Mouse (Mus musculus) erythroblast, embryonic 14.5 days (primary cell): ENCODE data around the gene Spocd1. TPM values are rescaled to one million over a fixed set of nuclear protein-coding genes. Genes with fewer than 3 reads are reported as not detected.

Experiments used
- H3K27me3 ChIP-seq: 2 replicates; pipeline ENCODE4 v1.6.1; 2012; ENCODE audit warnings: inconsistent platforms; ENCODE audit not compliant: control insufficient read depth
- H3K36me3 ChIP-seq: 2 replicates; pipeline ENCODE4 v1.6.1; 2012; ENCODE audit warnings: mild to moderate bottlenecking, inconsistent platforms; ENCODE audit not compliant: control insufficient read depth
- H3K4me1 ChIP-seq: 2 replicates; pipeline ENCODE4 v1.6.1; 2012; ENCODE audit warnings: inconsistent platforms; ENCODE audit not compliant: control insufficient read depth
- H3K4me3 ChIP-seq: replicated peaks from 2 replicates; pipeline ENCODE3; 2012; ENCODE audit warnings: moderate library complexity, mild to moderate bottlenecking, inconsistent platforms
- H3K9me3 ChIP-seq: 2 replicates; pipeline ENCODE4 v1.6.1; 2012; ENCODE audit warnings: low read length, inconsistent platforms, mixed read lengths; ENCODE audit not compliant: control insufficient read depth
- GATA1 ChIP-seq: IDR thresholded peaks from 2 replicates; pipeline ENCODE4 v1.6.1; 2012; ENCODE audit warnings: low read length, inconsistent platforms, mixed read lengths
- TAL1 ChIP-seq: IDR thresholded peaks from 3 replicates; pipeline ENCODE4 v1.6.1; 2012; ENCODE audit warnings: low read length, inconsistent platforms, mixed read lengths
- polyA plus RNA-seq: library from polyadenylated mRNA; stranded (reverse); fragments of >175 nt; gene quantifications from 2 replicates; pipeline ENCODE4 v1.2.3, GENCODE M21; 2012

The Spocd1 gene
- polyA plus RNA-seq, 1 experiment: not detected

GRCm38 (mm10) chr4:129987825-129988504, 58.9 kb downstream of the Spocd1 start:
- no peaks in the 10 kb centered on the region for H3K4me1 ChIP-seq
- TF ChIP-seq GATA1 (no peak), TAL1 (no peak)
- peaks cover 75% of the 10 kb centered on the region for H3K27me3 ChIP-seq
- H3K36me3 ChIP-seq: no peaks in the 10 kb centered on the region
- no peak overlapping the region for H3K4me3 ChIP-seq
- peaks cover 4% of the 10 kb centered on the region; the same call in 1 of the 2 replicates for H3K9me3 ChIP-seq

DNA sequence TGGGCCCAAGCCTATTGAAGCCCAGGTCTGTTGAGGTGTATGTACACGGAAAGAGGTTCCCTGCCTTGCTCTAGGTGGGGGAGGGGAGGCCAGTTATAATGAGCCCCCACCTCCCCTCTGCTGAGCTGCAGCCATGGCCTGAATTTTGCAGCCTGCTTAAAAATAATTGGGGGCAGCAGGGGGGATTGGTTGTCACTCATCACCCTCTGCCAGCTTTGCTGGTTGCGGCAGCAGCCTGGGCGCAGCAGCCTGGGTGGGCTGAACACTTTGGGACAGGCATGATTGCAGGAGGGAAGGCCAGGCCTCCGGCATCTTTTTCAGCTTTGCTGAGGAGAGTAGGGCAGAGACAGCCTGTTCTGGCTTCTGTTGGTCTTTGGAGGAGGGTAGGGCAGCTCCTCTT, 60.9 kb downstream of the Spocd1 start:
- TF ChIP-seq TAL1: no peak
- TF ChIP-seq GATA1: no peak
- Histone ChIP-seq H3K36me3 (no peaks in the 10 kb centered on the region), H3K4me1 (no peaks in the 10 kb centered on the region), H3K27me3 (peaks cover 55% of the 10 kb centered on the region), H3K9me3 (0 out of 2 replicates have a peak, but pooled peaks cover 2% of the 10 kb centered on the region), H3K4me3 (no peak overlapping the region)

GRCm38 (mm10) chr4:129992720-129993119, 63.7 kb downstream of the Spocd1 start:
- H3K27me3 ChIP-seq: peaks cover 34% of the 10 kb centered on the region
- no peak overlapping the region for H3K4me3 ChIP-seq
- TF ChIP-seq TAL1 (no peak), GATA1 (no peak)
- H3K4me1 ChIP-seq: no peaks in the 10 kb centered on the region
- H3K9me3 ChIP-seq: no peaks in the 10 kb centered on the region
- no peaks in the 10 kb centered on the region for H3K36me3 ChIP-seq

DNA sequence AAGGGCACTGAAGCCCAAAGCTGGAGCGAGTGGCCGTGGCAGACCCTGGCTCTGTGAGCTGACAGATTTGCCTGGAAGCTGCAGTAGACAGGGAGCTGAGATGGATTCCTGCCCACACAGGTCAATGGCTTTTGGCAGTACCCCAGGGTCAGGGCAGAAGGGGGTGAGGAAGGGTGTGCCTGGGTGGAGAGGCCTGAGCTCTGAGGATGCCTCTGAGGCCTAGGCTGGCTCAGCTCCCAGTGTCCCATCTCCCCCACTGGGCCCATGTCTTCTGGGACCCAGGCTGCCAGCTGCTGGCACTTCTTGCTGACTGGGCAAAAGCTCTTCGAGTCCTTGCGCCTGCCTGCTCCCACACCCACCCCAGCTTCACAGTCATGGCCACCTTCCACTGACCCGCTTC, 64.2 kb downstream of the Spocd1 start:
- H3K4me3 ChIP-seq: no peak overlapping the region
- H3K27me3 ChIP-seq: peaks cover 33% of the 10 kb centered on the region
- H3K4me1 ChIP-seq: no peaks in the 10 kb centered on the region
- H3K36me3 ChIP-seq: no peaks in the 10 kb centered on the region
- TF ChIP-seq GATA1 (no peak), TAL1 (no peak)
- no peaks in the 10 kb centered on the region for H3K9me3 ChIP-seq

- Histone ChIP-seq H3K36me3 (no peaks in the 10 kb centered on the region), H3K4me3 (no peak overlapping the region), H3K9me3 (no peaks in the 10 kb centered on the region), H3K27me3 (peaks cover 30% of the 10 kb centered on the region), H3K4me1 (no peaks in the 10 kb centered on the region)
- TF ChIP-seq TAL1: no peak
- no peak for TF ChIP-seq GATA1
These were observed 65.1 kb downstream of the Spocd1 start for GRCm38 (mm10) chr4:129993944-129994695.

DNA sequence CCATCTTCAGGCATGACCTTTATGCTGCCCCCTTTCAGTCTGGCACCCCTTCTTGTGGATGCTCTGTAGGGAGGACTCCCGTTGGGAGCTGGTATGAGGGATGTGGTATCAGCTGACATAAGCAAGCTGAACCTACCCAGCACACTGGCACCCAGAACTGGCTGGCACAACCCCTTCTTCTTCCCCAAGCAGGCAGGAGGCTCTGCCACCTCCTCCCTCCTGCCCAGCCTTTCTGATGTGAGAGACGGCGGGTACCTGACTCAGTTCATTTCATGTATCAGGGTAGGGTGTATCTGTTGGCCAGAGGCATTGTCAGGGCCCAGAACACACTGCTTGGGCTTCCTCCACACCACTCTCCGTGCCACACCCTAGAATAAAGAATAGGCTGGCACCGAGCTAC, 65.7 kb downstream of the Spocd1 start:
- peaks cover 26% of the 10 kb centered on the region for H3K27me3 ChIP-seq
- no peaks in the 10 kb centered on the region for H3K36me3 ChIP-seq
- no peaks in the 10 kb centered on the region for H3K9me3 ChIP-seq

DNA sequence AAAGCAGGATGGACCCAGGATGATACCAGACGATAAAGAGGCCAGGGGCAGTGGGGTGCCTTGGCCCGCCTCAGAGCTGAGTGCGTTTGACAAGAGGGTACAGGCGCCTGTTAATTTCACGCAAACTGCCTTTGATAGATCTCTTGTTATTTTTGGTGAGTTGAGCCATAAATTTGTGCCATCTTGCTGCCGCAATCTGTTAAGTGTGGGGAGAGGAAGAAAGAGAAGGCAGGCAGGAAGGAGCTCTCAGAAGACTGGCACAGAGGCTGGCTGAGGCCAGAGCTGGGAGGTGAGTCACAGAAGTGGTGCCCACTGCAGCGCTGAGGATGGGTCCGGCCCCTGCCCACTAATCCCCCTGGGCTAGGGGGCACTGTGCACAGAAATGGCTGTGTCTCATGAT, 66.2 kb downstream of the Spocd1 start:
- TF ChIP-seq TAL1 (no peak), GATA1 (no peak)
- Histone ChIP-seq H3K4me1 (no peaks in the 10 kb centered on the region), H3K27me3 (peaks cover 22% of the 10 kb centered on the region), H3K4me3 (no peak overlapping the region), H3K36me3 (no peaks in the 10 kb centered on the region), H3K9me3 (no peaks in the 10 kb centered on the region)

More for the DNA sequence above, 65.7 kb downstream of the Spocd1 start:
- no peak overlapping the region for H3K4me3 ChIP-seq
- H3K4me1 ChIP-seq: no peaks in the 10 kb centered on the region
- TF ChIP-seq GATA1 (no peak), TAL1 (no peak)

- H3K4me1 ChIP-seq: no peaks in the 10 kb centered on the region
- H3K27me3 ChIP-seq: peaks cover 22% of the 10 kb centered on the region
- no peaks in the 10 kb centered on the region for H3K9me3 ChIP-seq
- TF ChIP-seq GATA1 (no peak), TAL1 (no peak)
- no peak overlapping the region for H3K4me3 ChIP-seq
- H3K36me3 ChIP-seq: no peaks in the 10 kb centered on the region
These were observed 67.0 kb downstream of the Spocd1 start for GRCm38 (mm10) chr4:129996015-129996414.

- peaks cover 17% of the 10 kb centered on the region for H3K27me3 ChIP-seq
These were observed 69.1 kb downstream of the Spocd1 start for GRCm38 (mm10) chr4:129998124-129998523.

More at GRCm38 (mm10) chr4:129998124-129998523, 69.1 kb downstream of the Spocd1 start:
- Histone ChIP-seq H3K9me3 (no peaks in the 10 kb centered on the region), H3K4me3 (no peak overlapping the region), H3K36me3 (no peaks in the 10 kb centered on the region), H3K4me1 (no peaks in the 10 kb centered on the region)
- TF ChIP-seq TAL1 (no peak), GATA1 (no peak)
